Mouse (Mus musculus) limb, embryonic 10.5 days (tissue): Measurements from ENCODE around the gene Smbd1. TPM values are rescaled to one million over a fixed set of nuclear protein-coding genes. Genes with fewer than 3 reads are reported as not detected.

Experiments
- DNase-seq: peaks from one replicate; pipeline ENCODE4 v3.0.0-alpha.2; 2017; ENCODE audit warnings: low spot score
- H3K27ac ChIP-seq: fragments of 300-500 bp; sonication (generic); 2 replicates; pipeline ENCODE4 v1.5.1; 2016; ENCODE audit warnings: mild to moderate bottlenecking
- H3K27me3 ChIP-seq: fragments of 300-500 bp; sonication (generic); 2 replicates; pipeline ENCODE4 v1.6.1; 2016; ENCODE audit warnings: low read depth, mild to moderate bottlenecking; ENCODE audit not compliant: poor library complexity, severe bottlenecking
- H3K36me3 ChIP-seq: fragments of 300-500 bp; sonication (generic); 2 replicates; pipeline ENCODE4 v1.6.1; 2016; ENCODE audit warnings: mild to moderate bottlenecking, moderate library complexity
- H3K4me1 ChIP-seq: fragments of 300-500 bp; sonication (generic); 2 replicates; pipeline ENCODE4 v1.6.1; 2016
- H3K4me3 ChIP-seq: fragments of 300-500 bp; sonication (generic); 2 replicates; pipeline ENCODE4 v1.5.1; 2016; ENCODE audit warnings: mild to moderate bottlenecking, moderate library complexity
- H3K9me3 ChIP-seq: fragments of 300-500 bp; sonication (generic); replicated peaks from 2 replicates; pipeline ENCODE4 v1.6.1; 2016; ENCODE audit warnings: mild to moderate bottlenecking
- WGBS: fragments of 180-500 bp; shearing (Covaris S2); methylation state at CpG from one replicate; pipeline ENCODE4 v1.1.7; 2016; 5-methylcytosine and 5-hydroxymethylcytosine counted together
- polyA plus RNA-seq: library from polyadenylated mRNA; unstranded; fragments of >200 nt; fragmentation: Nextera tagmentation; extraction: Ambion mirVana; gene quantifications from 2 replicates; pipeline ENCODE4 v1.2.1, GENCODE M21; 2016

The Smbd1 gene
- polyA plus RNA-seq, 1 experiment from 2014 or later = not detected

DNA sequence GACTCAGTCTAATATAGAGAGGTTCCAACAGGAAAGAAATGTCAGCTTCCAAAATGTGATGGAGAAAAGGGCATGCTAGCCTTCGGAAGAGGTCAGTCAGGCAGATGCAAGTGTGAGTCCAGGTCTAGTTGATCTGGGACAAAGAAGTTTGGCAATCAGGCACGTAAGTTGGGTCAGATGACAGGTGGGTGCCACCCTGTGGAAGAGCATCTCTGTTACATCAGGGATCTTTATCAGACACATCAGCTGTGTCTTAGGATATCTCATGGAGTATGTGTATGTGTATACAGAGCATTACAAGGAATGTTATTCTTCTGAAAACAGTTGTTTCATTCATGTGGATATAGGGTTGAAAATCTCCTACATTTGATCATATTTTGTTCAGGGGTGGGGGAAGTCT, 45.7 kb downstream of the Smbd1 start:
- H3K4me1 ChIP-seq = peaks cover 6% of the 10 kb centered on the region; the same call in 1 of the 2 replicates
- no peak overlapping the region for H3K4me3 ChIP-seq
- H3K27ac ChIP-seq = no peak overlapping the region
- no peaks in the 10 kb centered on the region for H3K36me3 ChIP-seq
- H3K9me3 ChIP-seq = no peaks in the 10 kb centered on the region
- H3K27me3 ChIP-seq = no peaks in the 10 kb centered on the region
- WGBS = 87% methylated on average over 2 of the region's 2 CpGs
- DNase-seq = no peak

Other genes starting within 250 kb of the Smbd1 start
- gene Tfrc, start 201.6 kb downstream of the Smbd1 start, polyA plus RNA-seq = 55.9 and 56.9 TPM in 2 replicates
- gene Tnk2, start 166.6 kb downstream of the Smbd1 start, polyA plus RNA-seq = 11.2 and 12.0 TPM in 2 replicates
- gene Muc4, start 74.6 kb downstream of the Smbd1 start, polyA plus RNA-seq = not detected in 2 replicates
- not detected in 2 replicates for gene Muc20, start 13.0 kb downstream of the Smbd1 start, polyA plus RNA-seq
- 91.6 and 94.8 TPM in 2 replicates for gene Fyttd1, start 67.0 kb upstream of the Smbd1 start, polyA plus RNA-seq
- 16.2 and 17.6 TPM in 2 replicates for gene Rubcn, start 67.3 kb upstream of the Smbd1 start, polyA plus RNA-seq
- gene Lrch3, start 103.6 kb upstream of the Smbd1 start, polyA plus RNA-seq = 29.1 and 35.9 TPM in 2 replicates
- 1.8 and 2.5 TPM in 2 replicates for gene Iqcg, start 245.7 kb upstream of the Smbd1 start, polyA plus RNA-seq
- gene Rpl35a, start 246.0 kb upstream of the Smbd1 start, polyA plus RNA-seq = 980 and 1,183 TPM in 2 replicates